Mouse (Mus musculus) left cerebral cortex, adult 18-20 months (tissue): ENCODE measurements around the gene Ect2. TPM values are rescaled to one million over a fixed set of nuclear protein-coding genes. Genes with fewer than 3 reads are reported as not detected.

Experiments
- DNase-seq, 2 experiments: peaks; one replicate each; pipeline ENCODE4 v3.0.0; 2021 to 2022; ENCODE audit warnings: low spot score in 2 of 2, mixed read lengths in 1 of 2
- long read RNA-seq, 2 experiments: library from polyadenylated mRNA; stranded (forward); transcript quantifications; one replicate each; pipeline ENCODE4 v2.0.0; 2021
- total RNA-seq, 2 experiments: library from RNA; stranded (reverse); gene quantifications; 2 replicates each; pipeline ENCODE4 v1.2.3; 2021

Ect2 gene
- total RNA-seq: 1 to 10 TPM in 1 of 2 experiments, under 1 TPM in 1; 0.30 to 1.1 TPM
- long read RNA-seq, experiment 1, partial matches to known transcripts: 1 of 1 reads
- long read RNA-seq, experiment 1, other reads (novel, unspliced or antisense): 0 of 1 reads
- long read RNA-seq, experiment 2, full-length matches to known transcripts: 1 of 1 reads
- long read RNA-seq, experiment 2, partial matches to known transcripts: 0 of 1 reads
- long read RNA-seq, experiment 2, other reads (novel, unspliced or antisense): 0 of 1 reads

- DNase-seq: peak; percentile 99
Observed at GRCm38 (mm10) chr3:27153701-27154209, at the start of gene Ect2. Ect2 (minus strand) TSS chr3:27153878.

- no peak for DNase-seq
Observed at GRCm38 (mm10) chr3:27201728-27202411, 48.2 kb upstream of the Ect2 start.

GRCm38 (mm10) chr3:27199120-27199519, 45.4 kb upstream of the Ect2 start:
- DNase-seq: no peak

- DNase-seq: no peak
Observed at GRCm38 (mm10) chr3:27197816-27198215, 44.1 kb upstream of the Ect2 start.

- DNase-seq: no peak
Observed at GRCm38 (mm10) chr3:27196529-27196928, 42.9 kb upstream of the Ect2 start.

- no peak for DNase-seq
Observed at GRCm38 (mm10) chr3:27195573-27196227, 42.0 kb upstream of the Ect2 start.

GRCm38 (mm10) chr3:27195153-27195552, 41.5 kb upstream of the Ect2 start:
- no peak for DNase-seq

GRCm38 (mm10) chr3:27193844-27194317, 40.2 kb upstream of the Ect2 start:
- DNase-seq: no peak

- no peak for DNase-seq
Observed at GRCm38 (mm10) chr3:27191856-27192255, 38.2 kb upstream of the Ect2 start.

- no peak for DNase-seq
Observed at GRCm38 (mm10) chr3:27190865-27191264, 37.2 kb upstream of the Ect2 start.

GRCm38 (mm10) chr3:27189320-27190261, 35.9 kb upstream of the Ect2 start:
- DNase-seq: peak; percentile 86 to 88

- DNase-seq: no peak
Observed at GRCm38 (mm10) chr3:27188386-27188785, 34.7 kb upstream of the Ect2 start.

- peak in 1 of 2 experiments; percentile 56 for DNase-seq
Observed at GRCm38 (mm10) chr3:27183601-27184175, 30.0 kb upstream of the Ect2 start.

- DNase-seq: peak; percentile 97 to 98
Observed at GRCm38 (mm10) chr3:27182733-27183600, 29.3 kb upstream of the Ect2 start, which contains the start of gene Nceh1. Nceh1 (plus strand) TSS chr3:27182965.

GRCm38 (mm10) chr3:27179711-27180110, 26.0 kb upstream of the Ect2 start:
- no peak for DNase-seq

GRCm38 (mm10) chr3:27170257-27170656, 16.6 kb upstream of the Ect2 start:
- no peak for DNase-seq

- no peak for DNase-seq
Observed at GRCm38 (mm10) chr3:27165481-27166065, 11.9 kb upstream of the Ect2 start.

- DNase-seq: no peak
Observed at GRCm38 (mm10) chr3:27162410-27162804, 8.7 kb upstream of the Ect2 start.
